Mouse (Mus musculus): ENCODE measurements around the gene Mylk. TPM values are rescaled to one million over a fixed set of nuclear protein-coding genes. Genes with fewer than 3 reads are reported as not detected.
"Not testable (repeated sequence)": the region's sequence is repeated elsewhere in the genome, so short reads cannot be mapped to it uniquely, and the experiment has no call there.

Gene Mylk
- polyA plus RNA-seq, 1 experiment from 2014 or later: 3.9 TPM

GRCm38 (mm10) chr16:34784675-34785074 is 39.7 kb downstream of the Mylk start:
- WGBS: 72% methylated on average over 4 of the region's 4 CpGs

GRCm38 (mm10) chr16:34792555-34792954 is 47.5 kb downstream of the Mylk start:
- WGBS: 44% methylated on average over 1 of the region's 1 CpGs
- Histone ChIP-seq H3K9me3 (replicated peaks) (no peaks in the 10 kb centered on the region), H3K36me3 (no peaks in the 10 kb centered on the region), H3K4me1 (peaks cover 10% of the 10 kb centered on the region), H3K27ac (no peak overlapping the region), H3K27me3 (ENCODE audit: low read depth, poor library complexity, severe bottlenecking) (no peaks in the 10 kb centered on the region), H3K4me3 (no peak overlapping the region)
- DNase-seq (ENCODE audit: low spot score): no peak

More at GRCm38 (mm10) chr16:34784675-34785074, 39.7 kb downstream of the Mylk start:
- Histone ChIP-seq H3K4me1 (peaks cover 7% of the 10 kb centered on the region), H3K27me3 (ENCODE audit: low read depth, poor library complexity, severe bottlenecking) (no peaks in the 10 kb centered on the region), H3K9me3 (replicated peaks) (no peaks in the 10 kb centered on the region), H3K27ac (no peak overlapping the region), H3K4me3 (no peak overlapping the region), H3K36me3 (no peaks in the 10 kb centered on the region)
- no peak for DNase-seq (ENCODE audit: low spot score)

- Histone ChIP-seq H3K27ac (no peak overlapping the region), H3K9me3 (replicated peaks) (no peaks in the 10 kb centered on the region), H3K27me3 (ENCODE audit: low read depth, poor library complexity, severe bottlenecking) (no peaks in the 10 kb centered on the region), H3K36me3 (no peaks in the 10 kb centered on the region), H3K4me3 (no peak overlapping the region), H3K4me1 (peaks cover 10% of the 10 kb centered on the region)
- no peak for DNase-seq (ENCODE audit: low spot score)
- WGBS: 52% methylated on average over 5 of the region's 5 CpGs
Observed at GRCm38 (mm10) chr16:34793000-34793399, 48.0 kb downstream of the Mylk start.

- Histone ChIP-seq H3K4me3 (no peak overlapping the region), H3K27me3 (ENCODE audit: low read depth, poor library complexity, severe bottlenecking) (peaks cover 12% of the 10 kb centered on the region), H3K9me3 (replicated peaks) (no peaks in the 10 kb centered on the region), H3K4me1 (peaks cover 20% of the 10 kb centered on the region), H3K27ac (no peak overlapping the region), H3K36me3 (no peaks in the 10 kb centered on the region)
- WGBS: 88% methylated on average over 5 of the region's 5 CpGs
- no peak for DNase-seq (ENCODE audit: low spot score)
Observed at GRCm38 (mm10) chr16:34801222-34801621, 56.2 kb downstream of the Mylk start.

- peaks cover 40% of the 10 kb centered on the region for H3K27me3 ChIP-seq (ENCODE audit: low read depth, poor library complexity, severe bottlenecking)
- no peak overlapping the region for H3K4me3 ChIP-seq
- no peaks in the 10 kb centered on the region for H3K9me3 ChIP-seq (replicated peaks)
- peaks cover 37% of the 10 kb centered on the region for H3K4me1 ChIP-seq
- no peak for DNase-seq (ENCODE audit: low spot score)
- H3K36me3 ChIP-seq: no peaks in the 10 kb centered on the region
- WGBS: 20% methylated on average over 11 of the region's 11 CpGs
- H3K27ac ChIP-seq: no peak overlapping the region
Observed at GRCm38 (mm10) chr16:34804286-34805010, 59.4 kb downstream of the Mylk start.

GRCm38 (mm10) chr16:34806883-34807767 is 62.1 kb downstream of the Mylk start:
- peak overlapping the region; percentile 59 for H3K27ac ChIP-seq
- H3K4me1 ChIP-seq: peaks cover 37% of the 10 kb centered on the region

GRCm38 (mm10) chr16:34807768-34808275 is 62.8 kb downstream of the Mylk start:
- no peak overlapping the region for H3K4me3 ChIP-seq
- H3K36me3 ChIP-seq: no peaks in the 10 kb centered on the region
- no peaks in the 10 kb centered on the region for H3K9me3 ChIP-seq (replicated peaks)
- H3K27me3 ChIP-seq (ENCODE audit: low read depth, poor library complexity, severe bottlenecking): peaks cover 36% of the 10 kb centered on the region
- H3K27ac ChIP-seq: no peak overlapping the region
- no peak for DNase-seq (ENCODE audit: low spot score)
- peaks cover 37% of the 10 kb centered on the region for H3K4me1 ChIP-seq
- WGBS: 39% methylated on average over 11 of the region's 11 CpGs

More at GRCm38 (mm10) chr16:34806883-34807767, 62.1 kb downstream of the Mylk start:
- peak; percentile 47 for DNase-seq (ENCODE audit: low spot score)
- H3K4me3 ChIP-seq: no peak overlapping the region
- WGBS: 32% methylated on average over 16 of the region's 16 CpGs
- H3K36me3 ChIP-seq: no peaks in the 10 kb centered on the region
- no peaks in the 10 kb centered on the region for H3K9me3 ChIP-seq (replicated peaks)
- H3K27me3 ChIP-seq (ENCODE audit: low read depth, poor library complexity, severe bottlenecking): peaks cover 39% of the 10 kb centered on the region

GRCm38 (mm10) chr16:34812165-34812564 is 67.2 kb downstream of the Mylk start:
- Histone ChIP-seq H3K27me3 (ENCODE audit: low read depth, poor library complexity, severe bottlenecking) (peaks cover 19% of the 10 kb centered on the region; the same call in 1 of the 2 replicates), H3K27ac (no peak overlapping the region), H3K4me3 (no peak overlapping the region), H3K4me1 (peaks cover 10% of the 10 kb centered on the region), H3K9me3 (replicated peaks) (no peaks in the 10 kb centered on the region), H3K36me3 (no peaks in the 10 kb centered on the region)
- DNase-seq (ENCODE audit: low spot score): no peak
- WGBS: 75% methylated on average over 2 of the region's 2 CpGs

- not testable (repeated sequence) for H3K9me3 ChIP-seq (replicated peaks); H3K27ac ChIP-seq; H3K4me1 ChIP-seq; DNase-seq (ENCODE audit: low spot score); H3K36me3 ChIP-seq; H3K4me3 ChIP-seq; H3K27me3 ChIP-seq (ENCODE audit: low read depth, poor library complexity, severe bottlenecking)
Observed at GRCm38 (mm10) chr16:34813161-34813560, 68.2 kb downstream of the Mylk start.

- H3K27me3 ChIP-seq (ENCODE audit: low read depth, poor library complexity, severe bottlenecking): peaks cover 5% of the 10 kb centered on the region; the same call in 1 of the 2 replicates
- no peaks in the 10 kb centered on the region for H3K9me3 ChIP-seq (replicated peaks)
- WGBS: 80% methylated on average over 3 of the region's 3 CpGs
- no peak overlapping the region for H3K27ac ChIP-seq
- no peaks in the 10 kb centered on the region for H3K36me3 ChIP-seq
- H3K4me3 ChIP-seq: no peak overlapping the region
- no peak for DNase-seq (ENCODE audit: low spot score)
- no peaks in the 10 kb centered on the region; the same call in 1 of the 2 replicates for H3K4me1 ChIP-seq
Observed at GRCm38 (mm10) chr16:34813570-34813969, 68.6 kb downstream of the Mylk start.

- 90% methylated on average over 7 of the region's 7 CpGs for WGBS
Observed at GRCm38 (mm10) chr16:34814612-34815011, 69.6 kb downstream of the Mylk start.

GRCm38 (mm10) chr16:34816548-34816947 is 71.5 kb downstream of the Mylk start:
- Histone ChIP-seq H3K4me1 (no peaks in the 10 kb centered on the region), H3K27me3 (ENCODE audit: low read depth, poor library complexity, severe bottlenecking) (no peaks in the 10 kb centered on the region), H3K4me3 (no peak overlapping the region), H3K9me3 (replicated peaks) (no peaks in the 10 kb centered on the region), H3K27ac (no peak overlapping the region), H3K36me3 (no peaks in the 10 kb centered on the region)
- no peak for DNase-seq (ENCODE audit: low spot score)
- WGBS: 88% methylated on average over 7 of the region's 7 CpGs

More at GRCm38 (mm10) chr16:34814612-34815011, 69.6 kb downstream of the Mylk start:
- Histone ChIP-seq H3K4me3 (no peak overlapping the region), H3K27me3 (ENCODE audit: low read depth, poor library complexity, severe bottlenecking) (no peaks in the 10 kb centered on the region), H3K4me1 (no peaks in the 10 kb centered on the region), H3K27ac (no peak overlapping the region), H3K9me3 (replicated peaks) (no peaks in the 10 kb centered on the region), H3K36me3 (no peaks in the 10 kb centered on the region)
- DNase-seq (ENCODE audit: low spot score): no peak

All from limb, embryonic 10.5 days (tissue).